11 mouse cellular contexts compared by ENCODE assay signal in the genomic region with DNA sequence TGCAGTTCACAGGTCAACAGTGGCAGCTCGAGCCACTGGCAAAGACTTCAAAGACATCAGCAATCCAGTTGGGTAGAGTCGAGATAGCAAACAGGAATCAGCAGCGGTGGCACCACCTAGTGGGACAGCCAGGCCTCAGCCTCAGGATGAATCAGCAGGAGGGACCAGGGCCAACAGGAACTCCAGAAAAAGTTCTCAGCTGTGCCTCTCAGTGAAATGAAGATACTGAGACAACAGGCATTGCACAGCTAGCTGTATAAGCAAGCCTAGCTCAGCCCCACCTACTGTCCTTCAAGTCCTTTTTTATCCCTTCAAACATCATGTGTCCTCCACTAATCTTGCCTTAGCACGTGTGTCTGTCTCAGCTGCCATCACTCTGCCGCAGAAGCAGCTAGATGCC. TPM values are rescaled to one million over a fixed set of nuclear protein-coding genes. Genes with fewer than 3 reads are reported as not detected.
DNase-seq lines count a peak whose midpoint lies in the region; ATAC-seq and TF ChIP-seq lines count a peak whose summit lies in the region.
"Had no signal": no experiment of that assay in that cellular context is flagged by ENCODE, and none has a peak within 500 bp of the region (broad histone marks: within the 10 kb centered on the region; RNA-seq: fewer than 3 reads in every experiment).

No protein-coding gene starts in this region.

- no peak for TF ChIP-seq EP300 in lung, postnatal 0 days (IDR thresholded peaks at IDR 0.05)

- no peak overlapping the region for H3K4me3 ChIP-seq in kidney, embryonic 15.5 days (replicated peaks)
- no peak overlapping the region for H3K4me3 ChIP-seq in cortical plate, adult 2 months (ENCODE audit: insufficient read depth, low read length)
- H3K4me3 ChIP-seq in lung, postnatal 0 days (ENCODE audit: low read depth, low read length) = no peak overlapping the region
- H3K4me3 ChIP-seq: limb, embryonic 12.5 days had no signal

- H3K27me3 ChIP-seq in kidney, embryonic 15.5 days = no peaks in the 10 kb centered on the region
- no peaks in the 10 kb centered on the region for H3K27me3 ChIP-seq in lung, postnatal 0 days (replicated peaks; ENCODE audit: insufficient read depth, low read length)
- H3K27me3 ChIP-seq: limb, embryonic 12.5 days had no signal

- H3K4me2 ChIP-seq in kidney, embryonic 15.5 days = no peak overlapping the region
- no peak overlapping the region for H3K4me2 ChIP-seq in lung, postnatal 0 days (replicated peaks; ENCODE audit: low read depth, low read length)
- H3K4me2 ChIP-seq: limb, embryonic 12.5 days had no signal

- no peaks in the 10 kb centered on the region for H3K9me3 ChIP-seq in kidney, embryonic 15.5 days (replicated peaks)
- no peaks in the 10 kb centered on the region for H3K9me3 ChIP-seq in lung, postnatal 0 days (ENCODE audit: low read length)
- H3K9me3 ChIP-seq: limb, embryonic 12.5 days had no signal

- peak; percentile 29; the same call in 1 of the 2 replicates for TF ChIP-seq CTCF in cortical plate, adult 2 months (IDR thresholded peaks at IDR 0.05; ENCODE audit: extremely low read depth, insufficient read depth, low read length)
- peak; percentile 65 for TF ChIP-seq CTCF in lung, postnatal 0 days (IDR thresholded peaks at IDR 0.05)

- WGBS in kidney, embryonic 15.5 days = 74% methylated on average over 5 of the region's 5 CpGs
- 54% methylated on average over 5 of the region's 5 CpGs for WGBS in lung, postnatal 0 days

- no peak for ATAC-seq in kidney, embryonic 15.5 days (replicated peaks; ENCODE audit: low FRiP score)
- ATAC-seq in lung, postnatal 0 days = peak; percentile 32; the same call in 1 of the 2 replicates

- DNase-seq in kidney, postnatal 10 days = peak; percentile 15
- DNase-seq in MN1 (ENCODE audit: low spot score) = peak; percentile 10
- DNase-seq in lung, postnatal 0 days (ENCODE audit: low spot score) = peak; percentile 43
- no peak for DNase-seq in embryo, embryonic 10.5 days (ENCODE audit: low spot score)
- DNase-seq in layer of hippocampus, adult 8-10 months (ENCODE audit: low spot score in 2 of 2) = no peak
- no peak for DNase-seq in left cerebral cortex, adult 8-10 months (ENCODE audit: low spot score in 2 of 2)

- TF ChIP-seq POLR2A in cortical plate, adult 2 months (IDR thresholded peaks at IDR 0.05; ENCODE audit: extremely low read depth, insufficient read depth, low read length) = no peak

- H3K36me3 ChIP-seq in kidney, embryonic 15.5 days = peaks cover 96% of the 10 kb centered on the region
- peaks cover 9% of the 10 kb centered on the region; the same call in 1 of the 2 replicates for H3K36me3 ChIP-seq in lung, postnatal 0 days (ENCODE audit: insufficient read depth, low read length)

- H3K4me1 ChIP-seq in kidney, embryonic 15.5 days = no peaks in the 10 kb centered on the region
- H3K4me1 ChIP-seq in cortical plate, adult 2 months (ENCODE audit: control insufficient read depth, insufficient read depth, low read length) = no peaks in the 10 kb centered on the region
- no peaks in the 10 kb centered on the region for H3K4me1 ChIP-seq in lung, postnatal 0 days (ENCODE audit: insufficient read depth, low read depth, low read length)
- H3K4me1 ChIP-seq: limb, embryonic 12.5 days had no signal

- no peak overlapping the region for H3K27ac ChIP-seq in kidney, embryonic 15.5 days
- no peak overlapping the region for H3K27ac ChIP-seq in cortical plate, adult 2 months (ENCODE audit: insufficient read depth, low read length)
- H3K27ac ChIP-seq in lung, postnatal 0 days (ENCODE audit: low read length) = no peak overlapping the region
- H3K27ac ChIP-seq: limb, embryonic 12.5 days had no signal

- H3K9ac ChIP-seq in kidney, embryonic 15.5 days = no peak overlapping the region
- no peak overlapping the region for H3K9ac ChIP-seq in lung, postnatal 0 days (replicated peaks; ENCODE audit: low read depth)
- H3K9ac ChIP-seq: limb, embryonic 12.5 days had no signal

RNA-seq across cellular contexts. Expression of a gene that starts 28.0 kb away (rescaled TPM):
- polyA plus RNA-seq in kidney, embryonic 15.5 days (2015; fragmentation: Nextera tagmentation; extraction: Ambion mirVana) = not detected in 2 replicates
- not detected in 2 replicates for polyA plus RNA-seq in cortical plate, adult 2 months (2012; rRNA removed)
- not detected in 2 replicates for polyA plus RNA-seq in lung, postnatal 0 days (2015; fragmentation: Nextera tagmentation; extraction: Ambion mirVana)
- not detected for total RNA-seq in layer of hippocampus, adult 8-10 months (2022)
- total RNA-seq in left cerebral cortex, adult 8-10 months (2022) = under 1 TPM in 1 of 4 experiments, not detected in 3; 0.81 TPM
- polyA plus RNA-seq: embryonic facial prominence, embryonic 11.5 days; limb, embryonic 12.5 days; stomach, embryonic 14.5 days had no signal

RNA-seq across cellular contexts. Expression of a gene that starts 31.0 kb away (rescaled TPM):
- polyA plus RNA-seq in kidney, embryonic 15.5 days (2015; fragmentation: Nextera tagmentation; extraction: Ambion mirVana) = 67.2 and 69.4 TPM in 2 replicates
- 31.9 and 35.2 TPM in 2 replicates for polyA plus RNA-seq in cortical plate, adult 2 months (2012; rRNA removed)
- 15.0 and 15.9 TPM in 2 replicates for polyA plus RNA-seq in lung, postnatal 0 days (2015; fragmentation: Nextera tagmentation; extraction: Ambion mirVana)
- total RNA-seq in layer of hippocampus, adult 8-10 months (2022) = 10 to 100 TPM; 39.5 to 45.9 (median 41.7) TPM
- 10 to 100 TPM; 39.1 to 44.2 (median 40.2) TPM for total RNA-seq in left cerebral cortex, adult 8-10 months (2022)

RNA-seq across cellular contexts. Expression of a gene that starts 53.5 kb away (rescaled TPM):
- not detected in 2 replicates for polyA plus RNA-seq in kidney, embryonic 15.5 days (2015; fragmentation: Nextera tagmentation; extraction: Ambion mirVana)
- polyA plus RNA-seq in cortical plate, adult 2 months (2012; rRNA removed) = not detected in 2 replicates
- polyA plus RNA-seq in lung, postnatal 0 days (2015; fragmentation: Nextera tagmentation; extraction: Ambion mirVana) = not detected in 2 replicates
- not detected for total RNA-seq in layer of hippocampus, adult 8-10 months (2022)
- total RNA-seq in left cerebral cortex, adult 8-10 months (2022) = not detected
- polyA plus RNA-seq: embryonic facial prominence, embryonic 11.5 days; limb, embryonic 12.5 days; stomach, embryonic 14.5 days had no signal

Comparison
In these comparisons a context has a peak if more than half of its experiments do, and no peak if none do; other contexts are left out.
1. DNase-seq: peak in kidney, postnatal 10 days (single experiment), MN1 (single experiment) and lung, postnatal 0 days (single experiment); none in embryo, embryonic 10.5 days (single experiment), layer of hippocampus, adult 8-10 months (0 of 2) and left cerebral cortex, adult 8-10 months (0 of 2).